Mouse (Mus musculus): ENCODE results near the gene Olfr1157. TPM values are rescaled to one million over a fixed set of nuclear protein-coding genes. Genes with fewer than 3 reads are reported as not detected.

Olfr1157 gene
- not detected for total RNA-seq (2021)
- long read RNA-seq, experiment 1, result 0 reads
- long read RNA-seq, experiment 2, result 0 reads

DNA sequence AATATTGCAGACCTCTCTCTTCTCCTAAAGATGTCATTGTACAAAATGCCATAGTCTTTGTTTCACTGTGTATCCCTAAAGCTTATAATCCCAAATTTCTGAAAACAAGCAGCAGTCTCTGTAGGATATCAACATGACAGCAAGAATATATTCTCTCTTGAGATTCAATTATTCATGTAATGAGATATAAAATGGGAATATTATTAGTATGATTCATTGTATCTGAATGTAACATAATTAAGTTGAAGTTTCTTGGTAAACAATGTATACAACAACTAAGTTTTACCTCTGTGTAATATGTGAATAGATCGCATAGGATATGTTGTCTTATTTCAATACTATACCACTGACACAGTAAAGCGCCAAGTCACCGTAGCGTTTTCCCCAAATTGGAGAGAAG is at the start of gene Olfr1157:
Olfr1157 (minus strand) TSS at position 101 of the 400 bp plus-strand sequence.
- intact Hi-C loops (cut with DNase I), result no loop called here
- no peak for TF ChIP-seq CTCF (IDR thresholded peaks at IDR 0.05)

GRCm38 (mm10) chr2:88007515-88008318 is 39.6 kb upstream of the Olfr1157 start, which contains the start of gene Olfr1160:
Gene Olfr1160, minus strand, starts transcription at chr2:88008268.
- no peak for DNase-seq
- intact Hi-C loops (cut with DNase I), result no loop called here
- Histone ChIP-seq H3K4me3 (no peak within 1 kb of the TSS), H3K27ac (no peak within 1 kb of the TSS)
- no peak for TF ChIP-seq CTCF (IDR thresholded peaks at IDR 0.05)

More for the DNA sequence above, at the start of gene Olfr1157:
- H3K4me3 ChIP-seq, result no peak within 1 kb of the TSS
- DNase-seq, result no peak
- no peak within 1 kb of the TSS for H3K27ac ChIP-seq

- DNase-seq, result no peak
- no peak for TF ChIP-seq CTCF (IDR thresholded peaks at IDR 0.05)
- no peak within 1 kb of the TSS for H3K4me3 ChIP-seq
- intact Hi-C loops (cut with DNase I), result no loop called here
- no peak within 1 kb of the TSS for H3K27ac ChIP-seq
Observed at GRCm38 (mm10) chr2:87989813-87990212, 21.7 kb upstream of the Olfr1157 start, which contains the start of gene Olfr1158. Gene Olfr1158, plus strand, starts transcription at chr2:87990113.

GRCm38 (mm10) chr2:87974563-87974962 is 6.5 kb upstream of the Olfr1157 start, which contains the start of gene Olfr74:
Gene Olfr74, minus strand, starts transcription at chr2:87974663.
- no peak for DNase-seq

GRCm38 (mm10) chr2:87953000-87953399 is 15.1 kb downstream of the Olfr1157 start, which contains the start of gene Olfr1156:
Gene Olfr1156, minus strand, starts transcription at chr2:87953100.
- Histone ChIP-seq H3K27ac (no peak within 1 kb of the TSS), H3K4me3 (no peak within 1 kb of the TSS)
- intact Hi-C loops (cut with DNase I), result loop anchor here (10.0 kb wide), 1 partner anchor 1618 kb away; the partner anchor contains the start of gene Olfr1054
- no peak for DNase-seq
- no peak for TF ChIP-seq CTCF (IDR thresholded peaks at IDR 0.05)

More at GRCm38 (mm10) chr2:87974563-87974962, 6.5 kb upstream of the Olfr1157 start, which contains the start of gene Olfr74:
- Histone ChIP-seq H3K27ac (no peak within 1 kb of the TSS), H3K4me3 (no peak within 1 kb of the TSS)
- no peak for TF ChIP-seq CTCF (IDR thresholded peaks at IDR 0.05)
- intact Hi-C loops (cut with DNase I), result no loop called here

DNA sequence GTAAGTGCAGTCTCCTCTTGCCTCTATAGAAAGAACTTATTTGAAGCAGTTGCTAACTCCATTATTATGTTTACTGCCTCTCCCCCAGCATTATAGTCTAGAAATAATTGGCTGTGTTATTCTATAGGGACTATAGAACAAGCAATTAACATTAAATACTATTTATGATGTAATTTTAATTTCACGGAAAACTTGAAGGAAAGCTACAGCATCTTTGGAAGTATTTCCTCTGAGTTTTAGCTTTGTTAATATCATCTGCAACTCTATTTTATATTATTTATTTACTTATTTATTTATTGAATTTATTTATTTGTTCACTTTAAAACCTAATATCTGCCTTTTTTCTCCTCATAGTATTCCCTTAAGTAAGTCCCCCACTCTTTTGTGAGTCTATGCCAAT is 23.1 kb downstream of the Olfr1157 start, which contains the start of gene Olfr1155:
Olfr1155 (minus strand) TSS at position 101 of the 400 bp plus-strand sequence.
- intact Hi-C loops (cut with DNase I), result no loop called here
- TF ChIP-seq CTCF (IDR thresholded peaks at IDR 0.05), result no peak

More for the DNA sequence above, 23.1 kb downstream of the Olfr1157 start, which contains the start of gene Olfr1155:
- no peak for DNase-seq
- no peak within 1 kb of the TSS for H3K27ac ChIP-seq
- H3K4me3 ChIP-seq, result no peak within 1 kb of the TSS

Other genes starting within 250 kb of the Olfr1157 start
- gene Olfr1138, start 228.3 kb downstream of the Olfr1157 start, total RNA-seq (2021), result not detected
- gene Olfr1140, start 224.5 kb downstream of the Olfr1157 start, total RNA-seq (2021), result not detected
- not detected for gene Olfr1141, start 214.3 kb downstream of the Olfr1157 start, total RNA-seq (2021)
- gene Olfr152, start 188.8 kb downstream of the Olfr1157 start, total RNA-seq (2021), result not detected
- gene Olfr1143, start 167.7 kb downstream of the Olfr1157 start, total RNA-seq (2021), result not detected
- gene Olfr1145, start 158.5 kb downstream of the Olfr1157 start, total RNA-seq (2021), result not detected
- not detected for gene Olfr1148, start 137.8 kb downstream of the Olfr1157 start, total RNA-seq (2021)
- not detected for gene Olfr1150-ps1, start 124.3 kb downstream of the Olfr1157 start, total RNA-seq (2021)
- gene Olfr1151, start 112.4 kb downstream of the Olfr1157 start, total RNA-seq (2021), result not detected
- gene Olfr1152, start 101.8 kb downstream of the Olfr1157 start, total RNA-seq (2021), result not detected
- not detected for gene Olfr1153, start 73.3 kb downstream of the Olfr1157 start, total RNA-seq (2021)
- gene Olfr1154, start 63.1 kb downstream of the Olfr1157 start, total RNA-seq (2021), result not detected
- not detected for gene Olfr1155, start 23.2 kb downstream of the Olfr1157 start, total RNA-seq (2021)
- gene Olfr1156, start 15.2 kb downstream of the Olfr1157 start, total RNA-seq (2021), result not detected
- not detected for gene Olfr74, start 6.4 kb upstream of the Olfr1157 start, total RNA-seq (2021)
- not detected for gene Olfr1158, start 21.8 kb upstream of the Olfr1157 start, total RNA-seq (2021)
- not detected for gene Olfr1160, start 40.0 kb upstream of the Olfr1157 start, total RNA-seq (2021)
- gene Olfr1161, start 54.5 kb upstream of the Olfr1157 start, total RNA-seq (2021), result not detected
- not detected for gene Olfr73, start 69.4 kb upstream of the Olfr1157 start, total RNA-seq (2021)
- gene Olfr1162, start 82.8 kb upstream of the Olfr1157 start, total RNA-seq (2021), result not detected
- not detected for gene Olfr1163, start 103.5 kb upstream of the Olfr1157 start, total RNA-seq (2021)
- not detected for gene Olfr1164, start 125.7 kb upstream of the Olfr1157 start, total RNA-seq (2021)
- not detected for gene Olfr1166, start 160.0 kb upstream of the Olfr1157 start, total RNA-seq (2021)
- not detected for gene Olfr1167, start 186.9 kb upstream of the Olfr1157 start, total RNA-seq (2021)
- gene Olfr1168, start 213.6 kb upstream of the Olfr1157 start, total RNA-seq (2021), result not detected

Measured in gastrocnemius, adult 2 months (tissue).